Mouse (Mus musculus): ENCODE results near the gene Ctps.

GRCm38 (mm10) chr4:120544896-120545295 lies 25.2 kb downstream of the Ctps start:
- no peak for TF ChIP-seq CTCF (IDR thresholded peaks at IDR 0.05; ENCODE audit: insufficient read depth, low read depth, low read length)
- TF ChIP-seq POLR2A (IDR thresholded peaks at IDR 0.05; ENCODE audit: insufficient read depth, low read depth, low read length) = no peak

Data from olfactory bulb, adult 2 months (tissue).